Mouse (Mus musculus) kidney, adult 18-20 months (tissue): ENCODE results near the gene Fgd6.

Experiments used
- DNase-seq: peaks from one replicate; pipeline ENCODE4 v3.0.0; 2021

Fgd6 gene

GRCm38 (mm10) chr10:94035658-94036374 lies at the start of gene Fgd6, which contains the start of gene Vezt:
Gene Fgd6 (plus strand): TSS chr10:94036001.
Gene Vezt (minus strand): TSS chr10:94035817.
- peak; percentile 99 for DNase-seq

DNA sequence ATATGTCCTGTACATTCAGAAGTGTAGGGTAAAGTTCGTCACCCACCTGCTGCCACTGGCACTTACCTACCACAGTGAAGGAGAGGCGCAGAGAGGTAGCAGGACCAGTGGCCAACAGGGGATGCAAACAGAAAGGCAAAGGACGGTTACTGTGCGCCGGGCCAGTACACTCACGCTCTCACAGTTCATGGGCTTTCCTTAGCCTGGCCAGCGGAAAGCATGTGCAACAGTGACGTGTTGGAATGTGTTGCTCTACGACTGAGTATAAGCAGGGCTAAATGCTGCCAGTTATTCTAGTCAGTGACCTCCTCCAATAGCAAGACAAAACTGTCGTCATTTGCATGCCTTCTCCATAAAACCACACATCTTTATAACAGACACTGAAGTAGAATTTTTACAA lies 41.7 kb upstream of the Fgd6 start:
- no peak for DNase-seq

DNA sequence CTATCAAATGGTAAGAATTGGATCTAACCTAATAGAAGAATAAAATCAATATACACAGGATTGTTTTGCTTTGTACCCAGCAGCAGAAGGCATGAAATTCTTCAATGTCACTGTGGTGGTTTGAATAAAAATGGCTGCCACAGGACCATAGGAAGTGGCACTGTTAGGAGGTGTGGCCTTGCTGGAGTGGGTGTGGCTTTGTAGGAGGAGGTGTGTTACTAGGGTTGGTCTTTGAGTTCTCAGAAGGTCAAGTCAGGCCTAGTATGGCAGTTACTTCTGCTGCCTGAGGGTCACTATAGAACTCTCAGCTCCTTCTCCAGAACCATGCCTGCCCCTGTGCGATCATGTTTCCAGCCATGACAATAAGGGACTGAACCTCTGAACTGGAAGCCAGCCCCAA lies 40.7 kb upstream of the Fgd6 start:
- DNase-seq, result no peak

- DNase-seq, result no peak
Observed at GRCm38 (mm10) chr10:93999357-93999756, 36.4 kb upstream of the Fgd6 start.

- DNase-seq, result no peak
Observed at GRCm38 (mm10) chr10:94000223-94000622, 35.6 kb upstream of the Fgd6 start.

DNA sequence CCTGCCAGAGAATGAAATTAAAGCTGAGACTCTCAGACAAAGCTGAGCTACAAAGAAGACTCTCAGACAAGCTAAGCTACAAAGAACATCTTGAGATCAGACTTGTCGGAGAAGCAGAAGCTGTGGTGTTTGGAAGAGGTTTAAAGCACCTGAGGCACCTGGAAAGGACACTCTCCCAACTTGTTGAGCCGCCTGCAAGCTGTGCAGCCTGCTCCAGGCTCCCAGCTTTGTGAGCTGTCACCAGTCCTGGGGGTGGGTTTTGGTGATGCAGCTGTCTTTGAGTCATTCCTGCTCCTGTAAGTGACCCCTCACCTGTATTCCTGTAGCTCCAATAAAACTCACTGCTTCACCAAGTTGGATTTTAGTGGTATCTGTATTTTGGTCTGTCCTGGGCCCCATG lies 27.4 kb upstream of the Fgd6 start:
- DNase-seq, result no peak

- no peak for DNase-seq
Observed at GRCm38 (mm10) chr10:94009991-94010679, 25.7 kb upstream of the Fgd6 start.

- DNase-seq, result no peak
Observed at GRCm38 (mm10) chr10:94011024-94011423, 24.8 kb upstream of the Fgd6 start.

- peak; percentile 62 for DNase-seq
Observed at GRCm38 (mm10) chr10:94013196-94013595, 22.6 kb upstream of the Fgd6 start.

DNA sequence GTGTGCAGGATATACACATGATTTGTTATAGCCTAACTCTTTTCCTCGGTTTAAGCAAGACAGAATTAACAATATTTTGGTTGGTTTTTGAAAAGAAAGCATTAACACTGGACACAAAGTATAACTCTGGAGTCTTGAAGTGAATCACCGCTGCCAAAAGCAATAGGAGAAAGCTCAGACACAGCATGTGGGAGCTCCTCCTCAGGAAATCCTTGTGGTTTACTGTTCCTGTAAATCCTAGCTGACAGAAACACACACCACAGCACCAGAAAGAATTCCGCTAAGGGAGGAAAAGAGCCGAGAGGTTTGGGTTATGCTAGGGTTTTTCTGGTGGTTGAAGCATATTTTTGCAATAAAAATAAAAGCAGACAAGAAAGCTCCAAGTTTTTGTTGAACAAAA lies 21.6 kb upstream of the Fgd6 start:
- no peak for DNase-seq

GRCm38 (mm10) chr10:94017455-94017854 lies 18.3 kb upstream of the Fgd6 start:
- DNase-seq, result no peak

GRCm38 (mm10) chr10:94020587-94020986 lies 15.2 kb upstream of the Fgd6 start:
- peak; percentile 22 for DNase-seq

GRCm38 (mm10) chr10:94021059-94021458 lies 14.7 kb upstream of the Fgd6 start:
- no peak for DNase-seq

DNA sequence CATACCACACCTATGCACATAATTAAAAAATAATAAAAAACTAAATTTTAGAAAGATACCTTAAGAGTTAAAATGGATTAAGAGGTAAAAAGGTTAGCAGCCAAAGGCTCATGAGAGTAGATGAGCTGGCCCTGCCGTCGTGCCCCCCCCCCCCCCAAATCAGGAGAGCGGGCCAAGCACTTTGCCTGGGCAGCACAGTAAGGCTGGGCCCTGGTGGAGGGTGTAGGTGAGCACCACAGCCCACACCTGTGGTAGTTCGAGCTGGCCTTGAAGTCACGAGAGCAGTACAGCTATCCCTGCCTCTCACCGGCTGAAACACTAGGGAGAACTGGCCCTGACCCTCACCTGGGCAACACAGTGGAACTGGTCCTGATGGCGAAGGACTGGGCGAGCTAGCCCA lies 10.7 kb upstream of the Fgd6 start:
- DNase-seq, result no peak

DNA sequence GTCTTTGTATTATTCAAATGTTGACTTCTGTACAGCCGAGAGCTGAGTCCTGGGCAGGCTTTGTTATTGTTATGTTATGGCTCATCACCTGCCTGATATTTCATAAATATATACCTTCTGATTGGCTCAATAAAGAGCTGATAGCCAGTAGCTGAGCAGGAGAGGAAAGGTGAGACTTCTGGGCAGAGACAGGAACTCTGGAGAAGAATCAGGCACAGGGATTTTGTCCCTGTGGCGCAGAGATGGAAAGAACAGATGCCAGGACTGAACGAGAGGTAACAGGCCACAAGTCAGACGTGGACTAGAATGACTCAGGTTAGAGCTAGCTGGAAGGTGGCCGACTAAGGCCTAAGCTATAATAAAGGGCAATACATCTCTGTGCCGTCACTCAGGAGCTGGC lies 7.3 kb upstream of the Fgd6 start:
- no peak for DNase-seq

DNA sequence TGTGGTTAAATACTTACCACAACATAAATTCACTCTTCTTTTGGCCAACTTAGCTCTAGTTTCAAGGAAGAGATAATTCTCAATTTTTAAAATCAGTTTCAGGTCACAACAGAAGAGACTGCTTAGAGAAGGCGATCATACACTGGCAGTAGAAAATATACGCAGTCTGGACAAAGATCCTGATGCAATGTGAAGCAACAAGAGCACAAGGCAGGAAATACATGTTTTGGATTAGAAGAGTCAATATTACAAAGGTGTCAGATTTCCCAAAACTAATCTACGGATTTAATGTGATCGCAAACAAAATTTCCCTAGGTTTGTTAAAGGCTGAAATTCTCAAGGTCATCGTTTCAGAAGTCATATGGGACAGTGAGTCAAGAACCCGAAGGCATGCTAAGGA lies 4.6 kb upstream of the Fgd6 start:
- no peak for DNase-seq

DNA sequence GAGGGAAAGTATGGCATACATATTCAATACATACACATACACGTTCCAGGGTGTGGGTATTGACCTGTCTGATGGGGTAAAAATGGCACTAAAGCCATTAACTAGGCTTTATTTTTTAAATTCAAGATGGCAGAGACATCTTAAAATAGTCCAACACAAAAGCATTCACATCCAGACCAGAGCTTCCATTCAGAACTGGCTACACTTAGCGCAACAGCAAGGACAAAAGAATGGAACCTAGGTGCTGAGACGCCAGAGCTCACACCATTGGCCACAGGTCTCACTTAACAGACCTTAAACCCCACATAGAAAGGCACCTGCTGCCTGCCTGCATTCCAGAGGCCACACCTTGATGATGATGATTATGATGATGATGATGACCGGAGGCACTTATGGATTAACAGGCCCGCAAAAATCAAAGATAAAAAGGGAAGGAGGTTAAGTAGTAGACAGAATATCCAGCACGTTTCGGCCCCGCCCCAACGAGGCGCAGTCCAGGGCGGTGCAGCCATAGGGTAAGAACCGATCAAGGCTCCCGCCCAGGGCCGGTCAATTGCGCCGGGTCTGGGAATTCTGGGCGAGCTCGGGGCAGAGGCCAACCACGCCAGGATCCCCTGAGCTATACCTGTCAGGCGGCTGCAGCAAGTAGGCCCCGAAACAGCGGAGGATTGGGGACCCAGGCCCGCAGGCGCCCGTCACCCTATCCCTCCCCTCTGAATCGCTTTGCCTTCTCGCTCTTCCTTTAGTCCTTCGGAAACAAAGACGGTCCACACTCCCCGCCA lies 734 bp upstream of the Fgd6 start:
- peak; percentile 78 for DNase-seq

- no peak for DNase-seq
Observed at GRCm38 (mm10) chr10:94036375-94036758, 566 bp downstream of the Fgd6 start.

DNA sequence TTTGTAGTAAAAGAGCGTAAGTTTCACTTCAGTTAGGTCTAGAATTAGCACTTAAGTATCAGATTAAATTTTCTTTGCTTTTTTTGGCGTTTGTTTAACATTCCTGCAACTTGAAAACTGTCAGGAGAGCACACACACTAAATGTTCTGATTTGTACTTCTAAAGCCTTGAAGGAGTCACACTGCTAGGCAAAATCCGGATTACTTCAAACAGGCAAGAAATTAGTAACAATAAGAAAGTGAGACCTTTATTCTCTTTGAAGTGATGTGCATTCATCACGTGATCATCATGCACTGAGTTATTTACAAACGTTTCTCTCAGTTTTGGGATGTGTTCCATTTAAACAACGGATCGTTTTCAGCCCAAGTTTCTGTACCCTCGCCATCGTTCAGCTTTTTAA lies 1.4 kb downstream of the Fgd6 start:
- DNase-seq, result no peak

DNA sequence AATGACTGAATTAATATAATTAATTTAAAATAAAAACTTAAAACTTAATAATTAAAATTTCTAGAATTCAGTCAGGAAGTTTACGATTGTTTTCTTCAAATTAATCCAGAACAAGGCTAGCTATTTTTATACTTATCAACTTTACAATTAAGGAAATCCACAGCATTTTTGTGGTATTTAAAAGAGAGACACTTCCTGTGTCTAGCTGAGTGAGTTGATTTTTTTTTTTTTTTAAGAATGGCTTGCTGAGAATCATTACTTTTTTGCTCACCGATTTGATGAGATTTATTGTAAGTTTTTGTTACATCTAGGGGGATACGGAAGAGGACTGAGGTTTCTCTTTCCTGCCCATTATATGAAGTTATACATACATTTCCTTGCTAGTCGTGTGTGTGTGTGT lies 1.8 kb downstream of the Fgd6 start:
- no peak for DNase-seq

- no peak for DNase-seq
Observed at GRCm38 (mm10) chr10:94038366-94039260, 2.8 kb downstream of the Fgd6 start.

DNA sequence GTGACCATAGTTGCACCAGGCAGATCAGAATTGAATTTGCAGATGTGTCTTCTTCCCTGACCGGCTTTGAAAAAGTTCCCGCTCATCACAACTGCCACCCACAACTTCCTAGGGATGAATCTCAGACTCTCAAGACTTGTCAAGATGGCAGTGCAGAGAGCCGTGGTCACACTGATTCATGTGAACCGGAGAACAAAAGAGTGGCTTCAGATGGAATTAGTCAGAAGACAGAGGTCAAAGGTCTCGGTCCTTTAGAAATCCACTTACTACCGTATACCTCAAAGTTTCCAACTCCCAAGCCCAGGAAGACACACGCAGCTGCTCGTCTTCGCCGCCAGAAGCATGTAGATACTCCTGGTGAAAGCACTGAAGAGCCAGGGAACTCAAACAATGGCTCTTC lies 8.1 kb downstream of the Fgd6 start:
- no peak for DNase-seq

- DNase-seq, result no peak
Observed at GRCm38 (mm10) chr10:94045301-94045700, 9.5 kb downstream of the Fgd6 start.
